Mouse (Mus musculus) Patski (cell line): ENCODE measurements around the gene Frs3. TPM values are rescaled to one million over a fixed set of nuclear protein-coding genes. Genes with fewer than 3 reads are reported as not detected.

Source experiments
- ATAC-seq: fragments of 100-300 bp; one replicate; pipeline ENCODE4 v1.8.0; 2021
- CTCF ChIA-PET: fragments of 350-600 bp; sonication (Branson Sonifier 250); formaldehyde crosslinking; loops from one replicate; lab custom pipeline; 2022; ENCODE audit warnings: inconsistent platforms; lab: Charles Lee
- POLR2A ChIA-PET: fragments of 350-600 bp; sonication (Branson Sonifier 250); formaldehyde crosslinking; loops from one replicate; lab custom pipeline; 2022; ENCODE audit warnings: antibody characterized with exemption, inconsistent platforms; lab: Charles Lee
- DNase-seq: peaks from one replicate; pipeline ENCODE4 v3.0.0-alpha.2; 2011; ENCODE audit warnings: low read depth, low spot score
- H3K27me3 ChIP-seq: fragments of 371-371 bp; one replicate; pipeline ENCODE4 v1.5.1; 2021
- CTCF ChIP-seq: fragments of 100-300 bp; IDR thresholded peaks from one replicate; pipeline ENCODE4 v1.5.1; 2021
- in situ Hi-C: fragments of 300-500 bp; cut with MboI; formaldehyde crosslinking; loops from 3 replicates; pipeline ENCODE4 v1.11.1; 2018; ENCODE audit warnings: low pct_unique_long_range_greater_than_20kb, mixed read lengths
- polyA plus RNA-seq: library from polyadenylated mRNA; unstranded; gene quantifications from one replicate; pipeline ENCODE4 v1.2.3, GENCODE M21; 2021

The Frs3 gene
- polyA plus RNA-seq, 1 experiment from 2014 or later: 8.2 TPM

DNA sequence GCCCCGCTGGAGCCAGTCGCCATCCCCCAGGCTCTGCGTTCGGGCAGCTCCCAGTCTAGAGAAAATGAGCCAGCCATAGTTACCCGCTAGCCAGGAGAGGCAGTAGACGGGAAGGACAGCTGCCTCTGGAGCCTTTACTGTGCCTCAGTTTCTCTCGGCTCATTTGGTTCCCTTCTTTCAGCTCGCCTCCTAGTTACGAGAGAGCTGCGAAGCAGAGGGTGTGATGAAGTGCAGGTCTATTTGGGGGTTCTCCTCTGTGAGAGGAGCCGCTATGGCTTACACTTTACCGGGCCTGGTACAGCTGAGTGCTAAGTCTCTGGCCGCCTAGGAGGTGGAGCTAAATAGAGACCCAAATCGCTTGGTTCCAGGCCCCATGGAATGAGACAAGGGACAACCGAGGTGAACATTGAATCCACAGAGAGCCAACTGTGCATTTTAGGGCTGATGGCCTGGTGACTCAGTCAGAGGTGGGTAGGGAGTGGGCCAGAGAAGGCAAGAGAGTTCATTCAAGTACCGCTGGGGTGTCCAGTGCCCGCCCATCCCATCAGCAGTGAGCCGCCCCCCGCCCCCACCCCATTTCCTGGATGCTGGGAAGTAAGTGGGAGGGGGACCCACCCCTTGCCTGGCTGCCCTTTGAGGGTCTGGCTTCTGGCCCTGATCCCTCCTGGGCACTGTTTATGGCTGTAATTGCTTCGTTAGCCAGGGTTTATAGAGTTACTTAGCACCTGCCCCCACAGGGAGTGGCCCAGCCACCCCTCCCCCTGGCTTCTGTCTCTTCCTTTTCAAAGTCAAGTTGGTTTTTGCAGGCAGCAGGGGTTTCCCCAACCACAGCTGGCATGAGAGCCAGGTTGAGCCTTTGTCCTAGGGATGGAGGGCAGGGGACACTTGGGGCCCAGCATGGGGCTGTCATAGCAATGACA is 50.3 kb downstream of the Frs3 start:
- POLR2A ChIA-PET: interaction anchor here (1.9 to 6.6 kb wide), 2 partner anchors 20 to 40 kb away, joined by 4 to 91 read pairs; no protein-coding TSS in a partner anchor
- TF ChIP-seq CTCF: no peak
- ATAC-seq: peak; percentile 56

DNA sequence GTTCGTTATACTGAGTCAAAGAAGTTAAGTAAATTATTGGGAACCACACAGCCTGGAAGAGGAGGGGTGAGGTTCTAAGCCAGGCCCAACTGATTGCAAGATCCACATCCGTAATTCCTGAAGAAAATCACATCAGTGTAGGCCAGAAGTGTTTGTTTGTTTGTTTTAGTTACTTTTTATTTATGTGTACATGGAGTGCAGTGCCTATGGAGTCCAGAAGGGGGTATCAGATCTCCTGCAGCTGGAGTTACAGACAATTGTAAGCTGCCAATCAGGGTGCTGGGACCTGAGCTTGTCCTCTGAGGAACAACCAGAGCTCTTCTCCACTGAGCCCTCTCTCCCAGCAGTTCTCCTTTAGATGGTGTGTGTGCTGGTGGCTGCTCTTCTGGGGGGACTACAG is 51.4 kb downstream of the Frs3 start:
- no peaks in the 10 kb centered on the region for H3K27me3 ChIP-seq
- POLR2A ChIA-PET: interaction anchor here (6.6 kb wide), 1 partner anchor 19 kb away, joined by 91 read pairs; no protein-coding TSS in a partner anchor
- ATAC-seq: no peak
- DNase-seq: no peak
- in situ Hi-C loops: loop anchor here (5.0 kb wide), 1 partner anchor 57 kb away; no protein-coding TSS in a partner anchor
- CTCF ChIA-PET: interaction anchor here (0.8 to 3.3 kb wide), 8 partner anchors 16 to 53 kb away, joined by 3 to 15 read pairs (median 3); no protein-coding TSS in a partner anchor
- TF ChIP-seq CTCF: no peak

More for the DNA sequence above, 50.3 kb downstream of the Frs3 start:
- CTCF ChIA-PET: interaction anchor here (1.0 to 3.3 kb wide), 7 partner anchors 11 to 54 kb away, joined by 3 to 15 read pairs (median 7); no protein-coding TSS in a partner anchor
- in situ Hi-C loops: no loop called here
- DNase-seq: peak; percentile 64
- no peaks in the 10 kb centered on the region for H3K27me3 ChIP-seq

DNA sequence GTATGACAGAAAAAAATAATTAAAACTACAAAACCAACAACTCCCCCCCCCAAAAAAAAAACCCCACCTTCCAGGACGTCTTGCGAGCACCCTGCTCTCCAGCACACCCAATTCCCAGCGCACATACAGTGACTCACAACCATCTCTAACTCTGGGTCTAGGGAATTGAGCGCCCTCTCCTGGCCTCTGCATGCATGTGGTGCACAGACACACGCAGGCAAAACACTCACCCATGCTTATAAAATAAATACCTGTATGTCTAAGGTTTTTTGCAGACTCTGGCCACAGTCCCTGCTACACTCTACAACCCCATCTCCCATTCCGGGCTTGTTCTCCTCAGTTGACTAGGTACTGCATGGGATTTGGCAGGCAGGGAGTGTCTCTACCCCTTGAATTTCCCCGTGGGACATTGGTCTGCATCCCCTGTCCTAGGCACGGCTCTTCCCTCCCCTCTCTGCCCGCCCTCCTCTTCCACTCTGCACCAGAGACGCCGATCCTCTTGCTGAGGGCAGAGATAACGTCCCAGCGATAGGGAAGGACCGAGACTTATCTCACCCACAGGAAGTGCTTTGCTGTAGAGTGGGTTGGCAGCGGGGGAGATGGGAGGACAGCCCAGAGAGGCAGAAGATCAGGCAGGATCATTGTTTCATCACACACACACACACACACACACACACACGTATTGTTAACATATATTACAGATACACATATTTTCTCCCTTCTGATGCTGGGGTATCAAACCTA is 54.3 kb downstream of the Frs3 start:
- POLR2A ChIA-PET: no interaction called here
- DNase-seq (no peak), ATAC-seq (no peak)
- in situ Hi-C loops: loop anchor here (5.0 kb wide), 1 partner anchor 54 kb away; no protein-coding TSS in a partner anchor
- TF ChIP-seq CTCF: no peak
- CTCF ChIA-PET: no interaction called here
- H3K27me3 ChIP-seq: no peaks in the 10 kb centered on the region

GRCm38 (mm10) chr17:47744086-47744485 is 55.3 kb downstream of the Frs3 start:
- no peak for DNase-seq
- in situ Hi-C loops: loop anchor here (5.0 kb wide), 1 partner anchor 53 kb away; no protein-coding TSS in a partner anchor
- POLR2A ChIA-PET: no interaction called here
- CTCF ChIA-PET: interaction anchor here (0.7 to 1.3 kb wide), 2 partner anchors 16 to 19 kb away, joined by 3 read pairs; no protein-coding TSS in a partner anchor
- ATAC-seq: no peak
- TF ChIP-seq CTCF: no peak
- H3K27me3 ChIP-seq: no peaks in the 10 kb centered on the region

DNA sequence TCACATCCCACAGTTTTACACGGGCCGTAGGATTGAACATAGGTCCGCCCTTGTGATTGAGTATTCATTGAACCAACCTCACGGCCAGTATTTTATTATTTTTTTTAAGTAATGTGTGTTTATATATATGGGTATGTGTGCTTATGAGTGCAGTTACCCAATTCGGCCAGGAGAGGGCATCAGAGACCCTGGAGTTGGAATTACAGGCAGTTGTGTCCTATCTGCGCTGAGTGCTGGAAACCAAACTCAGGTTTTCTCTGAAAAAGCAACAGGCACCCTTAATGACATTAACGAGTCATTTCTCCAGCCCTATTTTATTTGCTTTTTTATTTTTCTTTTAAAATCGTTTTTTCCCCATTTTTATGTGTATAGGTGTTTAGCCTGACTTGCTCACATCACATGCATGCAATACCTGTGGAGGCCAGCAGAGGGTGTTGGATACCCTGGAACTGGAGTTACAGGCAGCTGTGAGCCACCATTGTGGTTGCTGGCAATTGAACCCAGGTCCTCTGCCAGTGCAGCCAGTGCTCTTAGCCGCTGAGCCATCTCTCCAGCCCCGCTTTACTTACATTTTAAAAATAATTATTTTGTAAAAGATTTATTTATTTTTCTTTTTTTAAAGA is 56.0 kb downstream of the Frs3 start:
- CTCF ChIA-PET: interaction anchor here (0.7 to 1.3 kb wide), 2 partner anchors 15 to 18 kb away, joined by 3 read pairs; no protein-coding TSS in a partner anchor
- POLR2A ChIA-PET: no interaction called here
- no peak for TF ChIP-seq CTCF
- H3K27me3 ChIP-seq: no peaks in the 10 kb centered on the region
- DNase-seq: no peak
- no peak for ATAC-seq
- in situ Hi-C loops: loop anchor here (5.0 kb wide), 1 partner anchor 52 kb away; no protein-coding TSS in a partner anchor

- CTCF ChIA-PET: interaction anchor here (1.6 to 3.8 kb wide), 2 partner anchors 11 to 55 kb away, joined by 3 to 18 read pairs; no protein-coding TSS in a partner anchor
- H3K27me3 ChIP-seq: no peaks in the 10 kb centered on the region
- TF ChIP-seq CTCF: no peak
- POLR2A ChIA-PET: no interaction called here
- in situ Hi-C loops: no loop called here
- no peak for ATAC-seq
- no peak for DNase-seq
Observed at GRCm38 (mm10) chr17:47748791-47749553, 60.1 kb downstream of the Frs3 start.

DNA sequence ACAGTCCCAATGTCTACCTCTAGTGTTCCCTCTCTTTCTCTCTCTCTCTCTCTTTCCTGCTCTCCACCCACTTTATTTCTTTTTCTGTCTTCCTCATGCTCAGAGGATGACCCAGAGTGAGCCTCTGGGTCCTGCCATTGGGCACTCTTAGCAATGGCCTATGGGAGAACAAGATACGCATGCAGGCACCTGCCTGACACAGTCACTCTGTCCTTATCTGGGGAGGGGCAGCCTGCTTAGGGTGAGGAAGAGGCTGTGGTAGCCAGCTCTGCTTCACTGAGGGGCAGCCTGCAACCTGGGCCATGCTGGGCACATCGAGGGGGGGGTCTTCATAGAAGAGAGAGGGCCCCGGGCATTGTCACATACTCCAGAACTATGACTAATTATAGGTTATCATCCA is 60.8 kb downstream of the Frs3 start:
- in situ Hi-C loops: no loop called here
- ChIA-PET POLR2A (no interaction called here), CTCF (interaction anchor here (3.8 kb wide), 1 partner anchor 10 kb away, joined by 18 read pairs; no protein-coding TSS in a partner anchor)
- DNase-seq (no peak), ATAC-seq (no peak)
- H3K27me3 ChIP-seq: no peaks in the 10 kb centered on the region
- no peak for TF ChIP-seq CTCF

GRCm38 (mm10) chr17:47750101-47750500 is 61.3 kb downstream of the Frs3 start:
- POLR2A ChIA-PET: no interaction called here
- DNase-seq: no peak
- CTCF ChIA-PET: interaction anchor here (1.0 to 3.8 kb wide), 2 partner anchors 10 to 11 kb away, joined by 3 to 18 read pairs; no protein-coding TSS in a partner anchor
- H3K27me3 ChIP-seq: no peaks in the 10 kb centered on the region
- in situ Hi-C loops: no loop called here
- no peak for TF ChIP-seq CTCF
- no peak for ATAC-seq

DNA sequence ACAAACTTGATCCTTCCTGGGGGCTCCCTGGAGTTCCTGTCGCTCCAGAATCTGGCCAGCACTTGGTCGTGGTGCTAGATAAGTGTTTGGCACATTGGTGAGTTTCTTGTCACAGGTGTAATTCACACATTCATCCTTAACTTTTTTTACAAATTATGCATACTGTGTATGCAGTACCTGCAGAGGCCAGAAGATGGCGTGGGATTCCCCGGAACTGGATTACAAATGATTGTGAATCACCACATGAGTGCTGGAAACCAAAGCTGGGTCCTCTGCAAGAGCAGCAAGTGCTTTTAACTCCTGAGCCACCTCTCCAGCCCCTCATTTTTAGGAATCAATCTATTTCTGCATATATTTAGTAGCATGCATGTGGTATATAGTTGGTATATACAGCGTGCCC is 63.0 kb downstream of the Frs3 start:
- DNase-seq: no peak
- POLR2A ChIA-PET: no interaction called here
- CTCF ChIA-PET: interaction anchor here (0.9 to 3.8 kb wide), 2 partner anchors 8 to 102 kb away, joined by 3 to 18 read pairs; no protein-coding TSS in a partner anchor
- H3K27me3 ChIP-seq: no peaks in the 10 kb centered on the region
- in situ Hi-C loops: no loop called here
- TF ChIP-seq CTCF: no peak
- ATAC-seq: no peak
